Mouse (Mus musculus) forebrain, embryonic 14.5 days (tissue): ENCODE data around the gene Slpi. TPM values are rescaled to one million over a fixed set of nuclear protein-coding genes. Genes with fewer than 3 reads are reported as not detected.

Experiments used
- ATAC-seq: fragments of 200-750 bp; cut with Nextera tagmentation; 2 replicates; pipeline ENCODE4 v1.8.0; 2017; ENCODE audit warnings: mild to moderate bottlenecking, moderate library complexity
- DNase-seq: peaks from one replicate; pipeline ENCODE4 v3.0.0-alpha.2; 2015; ENCODE audit warnings: low spot score
- H3K27ac ChIP-seq: fragments of 300-500 bp; sonication (generic); 2 replicates; pipeline ENCODE4 v1.5.1; 2014; ENCODE audit warnings: low read depth, mild to moderate bottlenecking, control low read depth, low read length, moderate library complexity
- H3K27me3 ChIP-seq: fragments of 300-500 bp; sonication (generic); replicated peaks from 2 replicates; pipeline ENCODE4 v1.6.1; 2014; ENCODE audit warnings: low read length, control low read depth, mixed read lengths; ENCODE audit not compliant: control insufficient read depth, insufficient read depth
- H3K36me3 ChIP-seq: fragments of 300-500 bp; sonication (generic); 2 replicates; pipeline ENCODE4 v1.6.1; 2014; ENCODE audit warnings: low read length, control low read depth; ENCODE audit not compliant: control insufficient read depth, insufficient read depth
- H3K4me1 ChIP-seq: fragments of 300-500 bp; sonication (generic); 2 replicates; pipeline ENCODE4 v1.6.1; 2014; ENCODE audit warnings: antibody characterized with exemption, low read length, control low read depth; ENCODE audit not compliant: control insufficient read depth, insufficient read depth
- H3K4me2 ChIP-seq: fragments of 300-500 bp; sonication (generic); 2 replicates; pipeline ENCODE4 v1.6.1; 2014; ENCODE audit warnings: mild to moderate bottlenecking, control low read depth, low read length
- H3K4me3 ChIP-seq: fragments of 300-500 bp; sonication (generic); 2 replicates; pipeline ENCODE4 v1.5.1; 2014; ENCODE audit warnings: low read depth, low read length, control low read depth
- H3K9ac ChIP-seq: fragments of 300-500 bp; sonication (generic); 2 replicates; pipeline ENCODE4 v1.6.1; 2014; ENCODE audit warnings: mild to moderate bottlenecking, low read length, control low read depth, moderate library complexity
- H3K9me3 ChIP-seq: fragments of 300-500 bp; sonication (generic); replicated peaks from 2 replicates; pipeline ENCODE4 v1.6.1; 2016; ENCODE audit warnings: low read length, control low read depth, mixed read lengths; ENCODE audit not compliant: control insufficient read depth
- WGBS: fragments of 180-500 bp; shearing (Covaris S2); extraction: QIAGEN DNeasy Blood & Tissue Kit; methylation state at CpG from one replicate; pipeline ENCODE4 v1.1.7; 2014; 5-methylcytosine and 5-hydroxymethylcytosine counted together
- polyA plus RNA-seq: library from polyadenylated mRNA; unstranded; fragments of >200 nt; fragmentation: Nextera tagmentation; extraction: Ambion mirVana; gene quantifications from 2 replicates; pipeline ENCODE4 v1.2.1, GENCODE M21; 2014

Slpi gene
- polyA plus RNA-seq, result not detected in 2 replicates

DNA sequence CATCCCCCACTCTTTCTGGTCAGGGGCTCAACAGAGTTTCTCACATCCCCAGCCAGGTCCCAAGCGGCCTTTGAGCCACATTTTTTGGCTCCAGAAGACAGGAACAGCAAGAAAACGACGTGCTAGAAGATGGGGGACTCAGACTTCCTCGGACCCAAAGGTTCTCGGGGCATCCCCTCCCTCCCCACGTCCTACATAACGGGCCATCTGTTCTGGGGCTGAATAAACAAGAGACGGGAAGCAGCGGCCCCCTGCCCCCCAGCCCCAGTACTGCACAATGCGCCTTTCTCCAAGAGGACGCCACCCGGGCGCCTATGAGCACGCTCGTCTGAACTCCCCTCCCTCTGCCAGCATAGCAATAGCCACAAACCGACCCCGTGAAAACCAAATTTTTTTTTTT lies at the start of gene Slpi:
Slpi (minus strand) TSS at position 76 of the 400 bp plus-strand sequence.
- Histone ChIP-seq H3K4me3 (peak within 1 kb of the TSS; percentile 37), H3K4me2 (peak within 1 kb of the TSS; percentile 60), H3K27ac (no peak within 1 kb of the TSS), H3K9me3 (no peaks in the 10 kb centered on the region), H3K36me3 (no peaks in the 10 kb centered on the region), H3K27me3 (0 out of 2 replicates have a peak, but pooled peaks cover 9% of the 10 kb centered on the region), H3K4me1 (peaks cover 2% of the 10 kb centered on the region; the same call in 1 of the 2 replicates), H3K9ac (peak within 1 kb of the TSS; percentile 56; the same call in 1 of the 2 replicates)
- DNase-seq, result peak; percentile 60
- ATAC-seq, result peak; percentile 70
- under 1% methylated on average over 17 of the region's 17 CpGs for WGBS

DNA sequence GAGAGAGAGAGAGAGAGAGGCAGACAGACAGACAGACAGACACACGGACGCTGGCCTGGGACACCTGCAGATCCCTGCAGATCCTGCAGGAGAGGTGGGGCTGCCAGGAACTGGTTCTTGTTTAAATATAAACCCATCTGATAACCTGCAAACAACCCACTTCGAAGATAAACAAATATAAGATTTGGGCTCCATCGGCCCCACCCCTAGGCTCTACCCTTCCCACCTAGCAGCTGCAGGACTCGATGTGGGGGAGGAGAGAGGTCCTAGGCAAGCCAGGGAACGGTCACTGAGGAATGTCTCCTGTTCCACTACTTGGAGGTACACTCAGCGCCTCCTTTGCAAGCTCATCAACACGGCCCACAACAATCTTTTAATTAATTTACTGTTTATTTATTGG lies 49.4 kb upstream of the Slpi start:
- Histone ChIP-seq H3K27ac (no peak overlapping the region), H3K9me3 (no peaks in the 10 kb centered on the region), H3K36me3 (no peaks in the 10 kb centered on the region), H3K4me1 (peaks cover 6% of the 10 kb centered on the region), H3K9ac (no peak overlapping the region), H3K4me2 (no peak overlapping the region), H3K4me3 (no peak overlapping the region), H3K27me3 (0 out of 2 replicates have a peak, but pooled peaks cover 4% of the 10 kb centered on the region)
- ATAC-seq (no peak), DNase-seq (no peak)
- 66% methylated on average over 8 of the region's 8 CpGs for WGBS

DNA sequence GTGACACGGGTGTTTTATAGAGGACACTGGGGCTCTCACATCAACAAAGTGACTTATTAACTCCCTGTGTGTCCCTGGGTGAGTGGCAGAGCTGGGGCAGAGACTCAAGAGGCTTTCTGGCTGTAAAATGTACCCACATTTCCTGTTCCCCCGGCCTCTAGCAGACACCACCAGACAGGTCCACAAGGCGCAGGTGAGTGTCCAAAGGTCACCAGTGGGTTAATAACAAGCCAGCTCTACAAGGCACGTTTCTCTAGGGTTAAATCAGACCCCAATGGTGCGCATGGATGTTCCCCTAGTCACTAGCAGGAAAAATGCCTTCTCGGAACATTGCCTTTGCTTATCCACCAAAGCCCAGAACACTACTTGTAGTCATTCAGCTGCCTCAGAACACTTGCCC lies 48.8 kb upstream of the Slpi start:
- no peak for ATAC-seq
- WGBS, result 83% methylated on average over 6 of the region's 6 CpGs

DNA sequence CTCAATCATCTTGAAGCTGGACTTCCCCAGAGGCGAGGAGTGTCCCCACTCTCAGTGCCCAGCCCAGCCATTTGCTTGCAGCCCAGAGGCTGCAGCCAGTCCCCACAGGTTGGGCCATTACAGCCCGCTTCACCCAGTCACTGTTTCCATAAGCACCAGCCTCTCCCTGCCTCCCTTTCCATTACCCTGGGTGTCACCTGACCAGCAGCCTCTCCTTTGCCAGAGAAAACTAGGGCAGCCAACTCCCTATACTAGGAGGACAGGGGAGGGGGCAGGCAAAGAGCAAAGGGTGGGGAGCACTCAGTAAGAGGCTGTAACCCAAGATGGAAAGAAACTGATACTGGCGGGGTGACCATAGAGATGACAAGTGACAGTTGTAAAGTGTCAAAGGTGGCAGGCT lies 48.1 kb upstream of the Slpi start:
- ATAC-seq (no peak), DNase-seq (no peak)
- Histone ChIP-seq H3K4me2 (no peak overlapping the region), H3K9ac (no peak overlapping the region), H3K9me3 (no peaks in the 10 kb centered on the region), H3K4me3 (no peak overlapping the region), H3K27me3 (no peaks in the 10 kb centered on the region), H3K36me3 (no peaks in the 10 kb centered on the region), H3K27ac (no peak overlapping the region), H3K4me1 (peaks cover under 1% of the 10 kb centered on the region; the same call in 1 of the 2 replicates)
- 63% methylated on average over 3 of the region's 3 CpGs for WGBS

More for the DNA sequence above, 48.8 kb upstream of the Slpi start:
- no peak for DNase-seq
- Histone ChIP-seq H3K4me1 (peaks cover 6% of the 10 kb centered on the region), H3K4me3 (no peak overlapping the region), H3K9ac (no peak overlapping the region), H3K36me3 (no peaks in the 10 kb centered on the region), H3K4me2 (no peak overlapping the region), H3K27ac (no peak overlapping the region), H3K27me3 (0 out of 2 replicates have a peak, but pooled peaks cover 4% of the 10 kb centered on the region), H3K9me3 (no peaks in the 10 kb centered on the region)

GRCm38 (mm10) chr2:164436215-164436913 lies 47.5 kb upstream of the Slpi start:
- DNase-seq (no peak), ATAC-seq (no peak)
- Histone ChIP-seq H3K9ac (no peak overlapping the region), H3K4me1 (no peaks in the 10 kb centered on the region), H3K9me3 (no peaks in the 10 kb centered on the region), H3K27ac (no peak overlapping the region), H3K27me3 (no peaks in the 10 kb centered on the region), H3K36me3 (no peaks in the 10 kb centered on the region), H3K4me3 (no peak overlapping the region), H3K4me2 (no peak overlapping the region)
- WGBS, result 21% methylated on average over 8 of the region's 8 CpGs

DNA sequence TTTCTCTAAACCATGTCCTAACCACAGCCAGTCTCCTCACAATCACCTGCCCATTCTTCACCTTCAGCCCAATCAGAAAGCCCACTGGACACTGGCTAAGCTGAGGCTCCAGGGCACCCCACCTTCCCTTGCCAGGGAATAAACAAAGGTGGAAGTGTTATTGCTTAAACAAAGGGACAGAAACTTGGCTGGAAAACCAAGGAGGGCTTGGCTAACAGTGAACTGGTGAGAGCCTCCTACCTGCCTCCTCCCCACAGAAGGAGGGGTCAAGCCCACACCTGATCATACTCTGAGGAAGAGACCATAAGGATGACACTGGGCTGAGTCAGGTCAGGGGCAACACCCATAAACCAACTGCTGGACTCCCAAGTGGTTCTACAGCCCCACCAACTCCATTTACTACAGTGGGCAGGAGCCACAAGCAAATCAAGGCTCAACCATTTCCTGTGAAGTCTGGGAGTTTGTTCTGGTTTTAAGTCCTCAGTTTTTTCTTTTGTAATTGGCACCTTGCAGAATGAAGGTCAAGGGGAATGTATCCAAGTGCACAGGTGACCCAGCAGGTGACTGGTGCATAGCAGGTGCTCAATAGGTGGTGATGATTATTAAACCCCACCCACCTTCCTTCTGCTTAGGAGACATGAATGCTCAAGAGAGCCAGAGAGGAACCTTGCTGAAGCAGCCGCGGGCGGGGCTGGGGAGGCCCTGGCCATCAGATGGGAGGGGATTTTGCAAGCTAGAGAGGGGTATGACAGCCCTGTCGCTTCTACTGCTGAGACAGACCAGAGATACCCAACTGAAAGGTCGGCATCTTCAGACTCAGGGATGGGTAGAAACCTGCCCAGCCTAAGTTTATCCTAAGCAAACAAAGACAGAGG lies 46.6 kb upstream of the Slpi start:
- DNase-seq (no peak), ATAC-seq (no peak)
- Histone ChIP-seq H3K4me2 (no peak overlapping the region), H3K27ac (no peak overlapping the region), H3K4me3 (no peak overlapping the region), H3K36me3 (no peaks in the 10 kb centered on the region), H3K27me3 (no peaks in the 10 kb centered on the region), H3K9me3 (no peaks in the 10 kb centered on the region), H3K9ac (no peak overlapping the region), H3K4me1 (no peaks in the 10 kb centered on the region)
- 64% methylated on average over 5 of the region's 5 CpGs for WGBS

DNA sequence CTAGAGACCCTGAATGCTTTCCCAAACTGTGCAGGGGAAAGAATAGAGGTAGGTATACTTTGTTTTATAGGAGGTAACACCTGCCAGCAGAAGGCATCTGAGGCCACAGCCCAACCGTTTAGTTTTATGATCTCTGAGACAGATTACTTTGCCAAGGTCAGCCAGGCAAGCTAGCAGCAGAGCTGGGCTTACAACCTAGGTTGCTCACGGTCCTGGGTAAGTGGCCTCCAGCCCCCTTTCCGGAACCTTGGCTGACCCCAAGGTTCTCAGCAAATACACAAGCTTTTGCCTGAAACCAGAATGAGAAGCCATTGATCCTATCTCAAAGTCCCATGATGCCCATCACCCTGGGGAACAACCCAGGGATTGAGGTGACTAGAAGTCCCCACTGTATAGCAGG lies 45.8 kb upstream of the Slpi start:
- ATAC-seq, result no peak

DNA sequence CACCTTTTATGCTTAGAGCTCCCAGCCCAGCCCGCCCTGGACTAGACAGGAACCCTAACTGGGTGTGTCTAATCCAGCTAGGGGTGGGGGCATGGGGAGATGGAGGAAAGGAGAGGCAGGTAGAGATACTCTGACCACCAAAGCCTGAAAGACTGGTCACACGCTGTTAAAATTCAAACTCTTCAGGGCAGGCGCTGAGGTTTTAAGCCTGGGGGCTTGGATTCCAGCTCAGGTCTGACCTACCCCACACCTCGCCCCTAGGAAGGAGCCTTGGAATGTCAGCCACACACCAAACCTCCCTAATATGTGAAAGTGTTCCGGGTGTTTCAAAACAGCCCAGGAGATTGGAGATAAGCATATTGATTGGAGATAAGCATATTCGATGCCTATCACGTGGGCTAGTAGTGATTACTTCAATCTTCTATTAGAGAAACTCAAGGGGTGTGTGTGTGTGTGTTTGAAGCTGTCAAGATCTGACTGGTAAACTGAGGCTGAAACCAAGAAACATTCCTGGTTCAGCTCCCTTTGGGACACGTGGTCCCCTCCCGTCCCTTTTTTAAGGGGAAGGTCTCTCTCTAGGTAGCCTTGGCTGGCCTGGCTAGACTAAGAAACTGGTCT lies 44.5 kb upstream of the Slpi start:
- no peaks in the 10 kb centered on the region for H3K27me3 ChIP-seq
- H3K9me3 ChIP-seq, result no peaks in the 10 kb centered on the region
- no peak for DNase-seq
- WGBS, result 86% methylated on average over 9 of the region's 9 CpGs
- no peak overlapping the region for H3K9ac ChIP-seq
- no peak overlapping the region for H3K4me3 ChIP-seq
- no peaks in the 10 kb centered on the region for H3K4me1 ChIP-seq
- no peak for ATAC-seq
- no peaks in the 10 kb centered on the region for H3K36me3 ChIP-seq
- H3K27ac ChIP-seq, result no peak overlapping the region
- no peak overlapping the region for H3K4me2 ChIP-seq

More for the DNA sequence above, 45.8 kb upstream of the Slpi start:
- no peak overlapping the region for H3K4me3 ChIP-seq
- H3K9me3 ChIP-seq, result no peaks in the 10 kb centered on the region
- no peaks in the 10 kb centered on the region for H3K27me3 ChIP-seq
- H3K4me2 ChIP-seq, result no peak overlapping the region
- no peak for DNase-seq
- no peaks in the 10 kb centered on the region for H3K4me1 ChIP-seq
- H3K9ac ChIP-seq, result no peak overlapping the region
- H3K36me3 ChIP-seq, result no peaks in the 10 kb centered on the region
- WGBS, result 90% methylated on average over 3 of the region's 3 CpGs
- no peak overlapping the region for H3K27ac ChIP-seq
